ENCODE assay signal across 23 mouse cellular contexts in genomic region chr5:75082439-75082838, GRCm38 (mm10). TPM values are rescaled to one million over a fixed set of nuclear protein-coding genes. Genes with fewer than 3 reads are reported as not detected.
DNase-seq lines count a peak whose midpoint lies in the region; ATAC-seq and TF ChIP-seq lines count a peak whose summit lies in the region.
"Had no signal": no experiment of that assay in that cellular context is flagged by ENCODE, and none has a peak within 500 bp of the region (broad histone marks: within the 10 kb centered on the region; RNA-seq: fewer than 3 reads in every experiment).

No protein-coding gene starts in this region.

- no peak overlapping the region for H3K27ac ChIP-seq in hindbrain, embryonic 10.5 days
- H3K27ac ChIP-seq in hindbrain, embryonic 13.5 days = no peak overlapping the region
- H3K27ac ChIP-seq in midbrain, postnatal 0 days (ENCODE audit: low read depth, low read length) = no peak overlapping the region
- H3K27ac ChIP-seq in midbrain, embryonic 16.5 days (ENCODE audit: low read length) = no peak overlapping the region
- H3K27ac ChIP-seq in forebrain, postnatal 0 days (ENCODE audit: low read depth, low read length) = no peak overlapping the region

- 2% methylated on average over 6 of the region's 6 CpGs for WGBS in hindbrain, embryonic 10.5 days
- WGBS in hindbrain, embryonic 13.5 days = 3% methylated on average over 6 of the region's 6 CpGs
- WGBS in midbrain, postnatal 0 days = 7% methylated on average over 6 of the region's 6 CpGs
- WGBS in midbrain, embryonic 16.5 days = 8% methylated on average over 6 of the region's 6 CpGs
- 9% methylated on average over 6 of the region's 6 CpGs for WGBS in forebrain, postnatal 0 days

- peaks cover 100% of the 10 kb centered on the region for H3K27me3 ChIP-seq in hindbrain, embryonic 10.5 days (ENCODE audit: insufficient read depth, poor library complexity, severe bottlenecking)
- H3K27me3 ChIP-seq in hindbrain, embryonic 13.5 days = peaks cover 97% of the 10 kb centered on the region
- peaks cover 91% of the 10 kb centered on the region for H3K27me3 ChIP-seq in midbrain, postnatal 0 days (ENCODE audit: insufficient read depth, low read length)
- H3K27me3 ChIP-seq in midbrain, embryonic 16.5 days (ENCODE audit: control insufficient read depth, insufficient read depth, low read depth, low read length) = peaks cover 83% of the 10 kb centered on the region
- H3K27me3 ChIP-seq in forebrain, postnatal 0 days (ENCODE audit: insufficient read depth, low read length) = peaks cover 84% of the 10 kb centered on the region
- H3K27me3 ChIP-seq: CH12.LX had no signal

- H3K9me3 ChIP-seq in hindbrain, embryonic 10.5 days = no peaks in the 10 kb centered on the region
- H3K9me3 ChIP-seq in hindbrain, embryonic 13.5 days = no peaks in the 10 kb centered on the region
- no peaks in the 10 kb centered on the region for H3K9me3 ChIP-seq in midbrain, postnatal 0 days (ENCODE audit: low read length)
- no peaks in the 10 kb centered on the region for H3K9me3 ChIP-seq in midbrain, embryonic 16.5 days (replicated peaks; ENCODE audit: control insufficient read depth, low read length, poor library complexity, severe bottlenecking)
- no peaks in the 10 kb centered on the region for H3K9me3 ChIP-seq in forebrain, postnatal 0 days (ENCODE audit: low read length)

- no peaks in the 10 kb centered on the region for H3K36me3 ChIP-seq in hindbrain, embryonic 10.5 days
- H3K36me3 ChIP-seq in hindbrain, embryonic 13.5 days = no peaks in the 10 kb centered on the region
- H3K36me3 ChIP-seq in midbrain, postnatal 0 days (ENCODE audit: insufficient read depth, low read length) = no peaks in the 10 kb centered on the region
- no peaks in the 10 kb centered on the region for H3K36me3 ChIP-seq in midbrain, embryonic 16.5 days (ENCODE audit: control insufficient read depth, insufficient read depth, low read length)
- H3K36me3 ChIP-seq in forebrain, postnatal 0 days (ENCODE audit: insufficient read depth) = no peaks in the 10 kb centered on the region

- H3K9ac ChIP-seq in hindbrain, embryonic 13.5 days = no peak overlapping the region
- no peak overlapping the region for H3K9ac ChIP-seq in midbrain, postnatal 0 days (replicated peaks; ENCODE audit: low read length, poor library complexity, severe bottlenecking)
- no peak overlapping the region for H3K9ac ChIP-seq in midbrain, embryonic 16.5 days (ENCODE audit: low read depth, low read length)
- no peak overlapping the region for H3K9ac ChIP-seq in forebrain, postnatal 0 days
- H3K9ac ChIP-seq: liver, postnatal 0 days had no signal

- no peak overlapping the region for H3K4me3 ChIP-seq in hindbrain, embryonic 10.5 days
- H3K4me3 ChIP-seq in hindbrain, embryonic 13.5 days = no peak overlapping the region
- no peak overlapping the region for H3K4me3 ChIP-seq in midbrain, postnatal 0 days (ENCODE audit: low read depth, low read length)
- no peak overlapping the region for H3K4me3 ChIP-seq in midbrain, embryonic 16.5 days (ENCODE audit: low read depth, low read length)
- H3K4me3 ChIP-seq in forebrain, postnatal 0 days (ENCODE audit: low read depth, low read length) = no peak overlapping the region

- ATAC-seq in hindbrain, embryonic 13.5 days (ENCODE audit: low FRiP score) = no peak
- ATAC-seq in midbrain, postnatal 0 days (ENCODE audit: low FRiP score) = no peak
- no peak for ATAC-seq in midbrain, embryonic 16.5 days
- peak; percentile 39; the same call in 1 of the 2 replicates for ATAC-seq in forebrain, postnatal 0 days
- ATAC-seq: intestine, postnatal 0 days; liver, postnatal 0 days had no signal

- peaks cover 36% of the 10 kb centered on the region for H3K4me1 ChIP-seq in hindbrain, embryonic 10.5 days (replicated peaks)
- H3K4me1 ChIP-seq in hindbrain, embryonic 13.5 days (replicated peaks) = peaks cover 19% of the 10 kb centered on the region
- H3K4me1 ChIP-seq in midbrain, postnatal 0 days (ENCODE audit: insufficient read depth, low read length) = peaks cover 3% of the 10 kb centered on the region; the same call in 1 of the 2 replicates
- peaks cover 8% of the 10 kb centered on the region for H3K4me1 ChIP-seq in midbrain, embryonic 16.5 days (ENCODE audit: control insufficient read depth, insufficient read depth, low read length)
- H3K4me1 ChIP-seq in forebrain, postnatal 0 days (ENCODE audit: insufficient read depth) = no peaks in the 10 kb centered on the region

- DNase-seq in hindbrain, embryonic 10.5 days (ENCODE audit: low spot score) = peak; percentile 15
- DNase-seq in midbrain, postnatal 0 days (ENCODE audit: low spot score) = peak; percentile 8
- DNase-seq in forebrain, postnatal 0 days = no peak
- DNase-seq in adrenal gland, adult 8-10 months = no peak
- DNase-seq in layer of hippocampus, adult 8-10 months (ENCODE audit: low spot score in 2 of 2) = no peak
- DNase-seq: cerebellum, adult 2 months; gastrocnemius, postnatal 36 days; liver, postnatal 0 days; lung, postnatal 10 days; thymus, postnatal 36 days had no signal

- TF ChIP-seq CTCF in midbrain, postnatal 0 days (IDR thresholded peaks at IDR 0.05) = no peak
- TF ChIP-seq CTCF in forebrain, postnatal 0 days (IDR thresholded peaks at IDR 0.05; ENCODE audit: low read depth) = no peak

- no peak overlapping the region for H3K4me2 ChIP-seq in hindbrain, embryonic 13.5 days
- H3K4me2 ChIP-seq in midbrain, postnatal 0 days (ENCODE audit: low read depth, low read length, poor library complexity, severe bottlenecking) = no peak overlapping the region; the same call in 1 of the 2 replicates
- no peak overlapping the region for H3K4me2 ChIP-seq in midbrain, embryonic 16.5 days (ENCODE audit: low read length)
- H3K4me2 ChIP-seq in forebrain, postnatal 0 days (ENCODE audit: low read depth) = no peak overlapping the region

RNA-seq across cellular contexts. Expression of gene Gsx2, which starts 7.0 kb away (rescaled TPM):
- polyA plus RNA-seq in hindbrain, embryonic 10.5 days (2016; fragmentation: Nextera tagmentation; extraction: Ambion mirVana) = 0.67 and 5.9 TPM in 2 replicates
- 1.1 and 1.2 TPM in 2 replicates for polyA plus RNA-seq in hindbrain, embryonic 13.5 days (2015; fragmentation: Nextera tagmentation; extraction: Ambion mirVana)
- total RNA-seq in midbrain, postnatal 0 days (2014; rRNA removed) = not detected in 2 replicates
- 0.10 and 0.12 TPM in 2 replicates for polyA plus RNA-seq in midbrain, postnatal 0 days (2015; fragmentation: Nextera tagmentation; extraction: Ambion mirVana)
- polyA plus RNA-seq in midbrain, embryonic 16.5 days (2015; fragmentation: Nextera tagmentation; extraction: Ambion mirVana) = 0.16 and 0.18 TPM in 2 replicates
- total RNA-seq in forebrain, postnatal 0 days (2014; rRNA removed) = 1.5 TPM in 2 replicates
- 1.5 and 1.7 TPM in 2 replicates for polyA plus RNA-seq in forebrain, postnatal 0 days (2015; fragmentation: Nextera tagmentation; extraction: Ambion mirVana)
- not detected for total RNA-seq in adrenal gland, adult 8-10 months (2022)
- under 1 TPM in 3 of 4 experiments, not detected in 1; 0.30 to 0.67 (median 0.37) TPM for total RNA-seq in layer of hippocampus, adult 8-10 months (2022)
- total RNA-seq: adrenal gland, postnatal 4 days; CH12.LX; gastrocnemius, postnatal 36 days; hematopoietic stem cell, adult 5-6 weeks; liver, adult 2 months; megakaryocyte progenitor cell, adult 5-6 weeks; MEL had no signal
- polyA plus RNA-seq: cerebellum, adult 2 months; embryonic facial prominence, embryonic 14.5 days; heart, embryonic 16.5 days; intestine, postnatal 0 days; kidney, embryonic 16.5 days; large intestine, adult 2 months; liver, adult 2 months; liver, postnatal 0 days had no signal

RNA-seq across cellular contexts. Expression of gene Chic2, which starts 37.9 kb away (rescaled TPM):
- 33.3 and 38.7 TPM in 2 replicates for polyA plus RNA-seq in hindbrain, embryonic 10.5 days (2016; fragmentation: Nextera tagmentation; extraction: Ambion mirVana)
- 34.7 and 39.0 TPM in 2 replicates for polyA plus RNA-seq in hindbrain, embryonic 13.5 days (2015; fragmentation: Nextera tagmentation; extraction: Ambion mirVana)
- 9.6 and 26.7 TPM in 2 replicates for total RNA-seq in midbrain, postnatal 0 days (2014; rRNA removed)
- 23.9 and 31.4 TPM in 2 replicates for polyA plus RNA-seq in midbrain, postnatal 0 days (2015; fragmentation: Nextera tagmentation; extraction: Ambion mirVana)
- 26.2 and 28.1 TPM in 2 replicates for polyA plus RNA-seq in midbrain, embryonic 16.5 days (2015; fragmentation: Nextera tagmentation; extraction: Ambion mirVana)
- 13.3 and 39.1 TPM in 2 replicates for total RNA-seq in forebrain, postnatal 0 days (2014; rRNA removed)
- 35.8 and 37.7 TPM in 2 replicates for polyA plus RNA-seq in forebrain, postnatal 0 days (2015; fragmentation: Nextera tagmentation; extraction: Ambion mirVana)
- 10 to 100 TPM; 22.8 to 28.3 (median 24.4) TPM for total RNA-seq in adrenal gland, adult 8-10 months (2022)
- total RNA-seq in layer of hippocampus, adult 8-10 months (2022) = 10 to 100 TPM; 17.7 to 23.0 (median 20.5) TPM

Comparison
In these comparisons a context has a peak if more than half of its experiments do, and no peak if none do; other contexts are left out.
1. DNase-seq: peak in hindbrain, embryonic 10.5 days (single experiment) and midbrain, postnatal 0 days (single experiment); none in forebrain, postnatal 0 days (single experiment), adrenal gland, adult 8-10 months (single experiment) and layer of hippocampus, adult 8-10 months (0 of 2).